Comparison of ENCODE assay signal across 9 mouse cellular contexts in the genomic region with DNA sequence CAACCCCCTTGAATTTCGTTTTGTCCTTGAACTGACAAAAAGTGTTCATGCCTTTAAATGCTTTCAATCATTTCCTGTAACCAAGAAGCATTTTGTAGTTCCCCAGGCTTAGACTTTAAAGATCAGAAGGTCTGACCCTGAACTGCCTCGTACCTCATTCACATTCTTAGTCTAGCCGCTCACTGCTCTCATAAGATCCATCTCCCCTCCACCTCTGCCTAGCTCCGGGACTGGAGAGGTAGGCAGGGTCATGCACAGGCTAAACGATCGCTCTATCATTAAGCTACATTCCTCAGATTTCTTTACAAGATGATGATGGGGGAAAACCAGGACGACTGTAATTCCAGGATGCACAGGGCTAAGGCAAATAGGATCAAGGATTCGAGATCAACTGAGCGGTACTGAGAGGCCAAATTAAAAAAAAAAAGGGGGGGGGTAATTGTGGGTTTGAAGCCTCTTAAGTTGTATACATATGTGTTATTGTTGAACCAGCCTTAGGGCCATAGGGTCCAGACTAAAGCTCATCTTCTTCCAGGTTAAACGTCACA. TPM values are rescaled to one million over a fixed set of nuclear protein-coding genes. Genes with fewer than 3 reads are reported as not detected.
DNase-seq lines count a peak whose midpoint lies in the region; ATAC-seq and TF ChIP-seq lines count a peak whose summit lies in the region.
"Had no signal": no experiment of that assay in that cellular context is flagged by ENCODE, and none has a peak within 500 bp of the region (broad histone marks: within the 10 kb centered on the region; RNA-seq: fewer than 3 reads in every experiment).

No protein-coding gene starts in this region.

- H3K27me3 ChIP-seq in G1E (ENCODE audit: insufficient read depth, low read length) = peaks cover 3% of the 10 kb centered on the region; the same call in 1 of the 2 replicates
- H3K27me3 ChIP-seq in embryonic facial prominence, embryonic 15.5 days = no peaks in the 10 kb centered on the region
- H3K27me3 ChIP-seq in hindbrain, postnatal 0 days (ENCODE audit: insufficient read depth, low read length) = no peaks in the 10 kb centered on the region
- H3K27me3 ChIP-seq in midbrain, embryonic 14.5 days (ENCODE audit: control insufficient read depth, insufficient read depth, low read length) = no peaks in the 10 kb centered on the region

- peak overlapping the region; percentile 48 for H3K9ac ChIP-seq in embryonic facial prominence, embryonic 15.5 days
- peak overlapping the region; percentile 91 for H3K9ac ChIP-seq in hindbrain, postnatal 0 days (replicated peaks; ENCODE audit: low read length)
- H3K9ac ChIP-seq in midbrain, embryonic 14.5 days (replicated peaks; ENCODE audit: low read length) = peak overlapping the region; percentile 95

- H3K27ac ChIP-seq in embryonic facial prominence, embryonic 15.5 days (replicated peaks) = peak overlapping the region; percentile 97
- H3K27ac ChIP-seq in hindbrain, postnatal 0 days = peak overlapping the region; percentile 97
- peak overlapping the region; percentile 98 for H3K27ac ChIP-seq in midbrain, embryonic 14.5 days (replicated peaks; ENCODE audit: low read depth, low read length)

- TF ChIP-seq CTCF in G1E (IDR thresholded peaks at IDR 0.05; ENCODE audit: low read depth, low read length) = no peak
- no peak for TF ChIP-seq CTCF in hindbrain, postnatal 0 days (IDR thresholded peaks at IDR 0.05; ENCODE audit: low read depth)

- ATAC-seq in G1E (ENCODE audit: extremely low read depth, insufficient number of reproducible peaks, low FRiP score, poor library complexity, severe bottlenecking) = no peak
- ATAC-seq in embryonic facial prominence, embryonic 15.5 days (ENCODE audit: insufficient number of reproducible peaks, low FRiP score, low TSS enrichment, low read depth) = no peak
- ATAC-seq in hindbrain, postnatal 0 days = no peak
- ATAC-seq in midbrain, embryonic 14.5 days (ENCODE audit: low FRiP score, low TSS enrichment) = peak; percentile 22

- H3K9me3 ChIP-seq in G1E (replicated peaks) = no peaks in the 10 kb centered on the region
- H3K9me3 ChIP-seq in embryonic facial prominence, embryonic 15.5 days (replicated peaks) = no peaks in the 10 kb centered on the region
- H3K9me3 ChIP-seq in hindbrain, postnatal 0 days (ENCODE audit: low read length) = no peaks in the 10 kb centered on the region
- H3K9me3 ChIP-seq in midbrain, embryonic 14.5 days (ENCODE audit: control insufficient read depth, low read length) = no peaks in the 10 kb centered on the region

- H3K4me2 ChIP-seq in embryonic facial prominence, embryonic 15.5 days (replicated peaks) = peak overlapping the region; percentile 75
- peak overlapping the region; percentile 67 for H3K4me2 ChIP-seq in hindbrain, postnatal 0 days (ENCODE audit: low read depth, low read length)
- peak overlapping the region; percentile 69 for H3K4me2 ChIP-seq in midbrain, embryonic 14.5 days (ENCODE audit: low read length)

- WGBS in embryonic facial prominence, embryonic 15.5 days = 7% methylated on average over 10 of the region's 10 CpGs
- WGBS in hindbrain, postnatal 0 days = 10% methylated on average over 10 of the region's 10 CpGs
- WGBS in midbrain, embryonic 14.5 days = 10% methylated on average over 10 of the region's 10 CpGs

- H3K4me1 ChIP-seq in G1E (ENCODE audit: insufficient read depth, low read depth, low read length) = peaks cover 24% of the 10 kb centered on the region
- peaks cover 21% of the 10 kb centered on the region for H3K4me1 ChIP-seq in embryonic facial prominence, embryonic 15.5 days
- H3K4me1 ChIP-seq in hindbrain, postnatal 0 days (ENCODE audit: insufficient read depth, low read length) = peaks cover 8% of the 10 kb centered on the region
- H3K4me1 ChIP-seq in midbrain, embryonic 14.5 days (ENCODE audit: control insufficient read depth, insufficient read depth, low read length) = peaks cover 16% of the 10 kb centered on the region

- H3K36me3 ChIP-seq in G1E (replicated peaks) = peaks cover 26% of the 10 kb centered on the region
- H3K36me3 ChIP-seq in embryonic facial prominence, embryonic 15.5 days = peaks cover 17% of the 10 kb centered on the region
- peaks cover 8% of the 10 kb centered on the region; the same call in 1 of the 2 replicates for H3K36me3 ChIP-seq in hindbrain, postnatal 0 days (ENCODE audit: insufficient read depth, low read length)
- H3K36me3 ChIP-seq in midbrain, embryonic 14.5 days (ENCODE audit: control insufficient read depth, insufficient read depth, low read length) = peaks cover 19% of the 10 kb centered on the region

- H3K4me3 ChIP-seq in G1E (ENCODE audit: low read depth, low read length) = peak overlapping the region; percentile 94
- H3K4me3 ChIP-seq in embryonic facial prominence, embryonic 15.5 days (replicated peaks) = peak overlapping the region; percentile 94
- H3K4me3 ChIP-seq in hindbrain, postnatal 0 days (ENCODE audit: low read length) = peak overlapping the region; percentile 77
- peak overlapping the region; percentile 100 for H3K4me3 ChIP-seq in midbrain, embryonic 14.5 days (replicated peaks; ENCODE audit: low read depth, low read length)

- DNase-seq in heart, adult 8-10 months (ENCODE audit: low spot score) = peak; percentile 12
- DNase-seq in heart, postnatal 4 days = no peak
- peak; percentile 18 for DNase-seq in G1E (ENCODE audit: low spot score)
- DNase-seq in hindbrain, postnatal 0 days (ENCODE audit: low spot score) = no peak
- DNase-seq in midbrain, embryonic 14.5 days = peak; percentile 38
- DNase-seq in ovary, postnatal 36 days (ENCODE audit: low spot score) = no peak
- no peak for DNase-seq in urinary bladder, postnatal 25 days (ENCODE audit: low spot score)

RNA-seq across cellular contexts. Expression of gene Fus, which starts 0.8 kb away (rescaled TPM):
- total RNA-seq in heart, adult 8-10 months (2022) = 100 to 1,000 TPM; 129 to 232 (median 187) TPM
- total RNA-seq in heart, postnatal 4 days (2021) = 100 to 1,000 TPM; 402 to 429 TPM
- total RNA-seq in G1E (2014; fragmentation: Nextera tagmentation) (211 and 218 TPM in 2 replicates), G1E (2017) (34.6 and 45.5 TPM in 2 replicates)
- polyA plus RNA-seq in G1E (2012) = 568 and 604 TPM in 2 replicates
- 394 and 418 TPM in 2 replicates for polyA plus RNA-seq in embryonic facial prominence, embryonic 15.5 days (2015; fragmentation: Nextera tagmentation; extraction: Ambion mirVana)
- 34.4 and 45.0 TPM in 2 replicates for total RNA-seq in hindbrain, postnatal 0 days (2014; rRNA removed)
- 281 and 299 TPM in 2 replicates for polyA plus RNA-seq in hindbrain, postnatal 0 days (2015; fragmentation: Nextera tagmentation; extraction: Ambion mirVana)
- 47.9 and 66.9 TPM in 2 replicates for polyA plus RNA-seq in midbrain, embryonic 14.5 days (2014; fragmentation: Nextera tagmentation; extraction: Ambion mirVana)

RNA-seq across cellular contexts. Expression of gene Prss36, which starts 19.9 kb away (rescaled TPM):
- total RNA-seq in heart, adult 8-10 months (2022) = 10 to 100 TPM in 1 of 4 experiments, 1 to 10 TPM in 3; 8.7 to 10.4 (median 8.9) TPM
- total RNA-seq in heart, postnatal 4 days (2021) = 1 to 10 TPM; 4.0 to 4.8 TPM
- total RNA-seq in G1E (2014; fragmentation: Nextera tagmentation) = 4.0 and 5.4 TPM in 2 replicates
- 0.76 and 4.9 TPM in 2 replicates for total RNA-seq in G1E (2017)
- polyA plus RNA-seq in G1E (2012) = 8.5 and 8.9 TPM in 2 replicates
- polyA plus RNA-seq in embryonic facial prominence, embryonic 15.5 days (2015; fragmentation: Nextera tagmentation; extraction: Ambion mirVana) = 12.1 and 12.2 TPM in 2 replicates
- 17.0 and 19.9 TPM in 2 replicates for total RNA-seq in hindbrain, postnatal 0 days (2014; rRNA removed)
- 16.5 and 17.3 TPM in 2 replicates for polyA plus RNA-seq in hindbrain, postnatal 0 days (2015; fragmentation: Nextera tagmentation; extraction: Ambion mirVana)
- polyA plus RNA-seq in midbrain, embryonic 14.5 days (2014; fragmentation: Nextera tagmentation; extraction: Ambion mirVana) = 10.4 and 12.0 TPM in 2 replicates

RNA-seq across cellular contexts. Expression of gene Pycard, which starts 27.2 kb away (rescaled TPM):
- total RNA-seq in heart, adult 8-10 months (2022) = 10 to 100 TPM in 1 of 4 experiments, 1 to 10 TPM in 3; 5.4 to 11.0 (median 7.9) TPM
- 10 to 100 TPM; 28.1 to 31.9 TPM for total RNA-seq in heart, postnatal 4 days (2021)
- total RNA-seq in G1E (2014; fragmentation: Nextera tagmentation) (2.0 and 2.4 TPM in 2 replicates), G1E (2017) (3.3 and 3.5 TPM in 2 replicates)
- polyA plus RNA-seq in G1E (2012) = 1.2 and 1.3 TPM in 2 replicates
- polyA plus RNA-seq in embryonic facial prominence, embryonic 15.5 days (2015; fragmentation: Nextera tagmentation; extraction: Ambion mirVana) = 102 and 112 TPM in 2 replicates
- total RNA-seq in hindbrain, postnatal 0 days (2014; rRNA removed) = 12.1 and 12.7 TPM in 2 replicates
- 9.3 and 10.7 TPM in 2 replicates for polyA plus RNA-seq in hindbrain, postnatal 0 days (2015; fragmentation: Nextera tagmentation; extraction: Ambion mirVana)
- 4.4 and 7.5 TPM in 2 replicates for polyA plus RNA-seq in midbrain, embryonic 14.5 days (2014; fragmentation: Nextera tagmentation; extraction: Ambion mirVana)

RNA-seq across cellular contexts. Expression of gene Prss8, which starts 36.5 kb away (rescaled TPM):
- not detected for total RNA-seq in heart, adult 8-10 months (2022)
- not detected for total RNA-seq in heart, postnatal 4 days (2021)
- total RNA-seq in G1E (2014; fragmentation: Nextera tagmentation) (not detected in 2 replicates), G1E (2017) (0.05 TPM in 1 of 2 replicates, not detected in the other)
- polyA plus RNA-seq in G1E (2012) = not detected in 2 replicates
- 15.8 and 17.2 TPM in 2 replicates for polyA plus RNA-seq in embryonic facial prominence, embryonic 15.5 days (2015; fragmentation: Nextera tagmentation; extraction: Ambion mirVana)
- 0.26 and 0.32 TPM in 2 replicates for total RNA-seq in hindbrain, postnatal 0 days (2014; rRNA removed)
- 0.35 and 0.44 TPM in 2 replicates for polyA plus RNA-seq in hindbrain, postnatal 0 days (2015; fragmentation: Nextera tagmentation; extraction: Ambion mirVana)
- 0.28 TPM in 1 of 2 replicates, not detected in the other for polyA plus RNA-seq in midbrain, embryonic 14.5 days (2014; fragmentation: Nextera tagmentation; extraction: Ambion mirVana)
- total RNA-seq: adrenal gland, postnatal 36 days had no signal

RNA-seq across cellular contexts. Expression of gene Trim72, which starts 37.3 kb away (rescaled TPM):
- total RNA-seq in heart, adult 8-10 months (2022) = 100 to 1,000 TPM; 292 to 380 (median 338) TPM
- 10 to 100 TPM; 66.9 to 69.8 TPM for total RNA-seq in heart, postnatal 4 days (2021)
- not detected in 2 replicates for total RNA-seq in G1E (2014; fragmentation: Nextera tagmentation)
- total RNA-seq in G1E (2017) = 0.06 and 0.16 TPM in 2 replicates
- polyA plus RNA-seq in G1E (2012) = 0.03 and 0.04 TPM in 2 replicates
- 3.6 and 5.2 TPM in 2 replicates for polyA plus RNA-seq in embryonic facial prominence, embryonic 15.5 days (2015; fragmentation: Nextera tagmentation; extraction: Ambion mirVana)
- 0.37 and 1.4 TPM in 2 replicates for total RNA-seq in hindbrain, postnatal 0 days (2014; rRNA removed)
- not detected in 2 replicates for polyA plus RNA-seq in hindbrain, postnatal 0 days (2015; fragmentation: Nextera tagmentation; extraction: Ambion mirVana)
- not detected in 2 replicates for polyA plus RNA-seq in midbrain, embryonic 14.5 days (2014; fragmentation: Nextera tagmentation; extraction: Ambion mirVana)

Comparison
In these comparisons a context has a peak if more than half of its experiments do, and no peak if none do; other contexts are left out.
1. DNase-seq: peak in heart, adult 8-10 months (single experiment), G1E (single experiment) and midbrain, embryonic 14.5 days (single experiment); none in heart, postnatal 4 days (single experiment), hindbrain, postnatal 0 days (single experiment), ovary, postnatal 36 days (single experiment) and urinary bladder, postnatal 25 days (single experiment).
2. Peak in every context shown above with its lines, with median percentiles within 50 percentile points of each other: H3K4me3 ChIP-seq, H3K27ac ChIP-seq, H3K4me2 ChIP-seq and H3K9ac ChIP-seq.